Mouse (Mus musculus): ENCODE results near the gene Procr. TPM values are rescaled to one million over a fixed set of nuclear protein-coding genes. Genes with fewer than 3 reads are reported as not detected.

The Procr gene
- total and polyA plus RNA-seq, 2 experiments from 2014 or later, result 4.0 to 9.3 TPM

- Histone ChIP-seq H3K4me3 (ENCODE audit: low read depth, low read length) (no peak overlapping the region), H3K27ac (ENCODE audit: low read depth) (no peak overlapping the region), H3K9me3 (replicated peaks; ENCODE audit: control insufficient read depth, low read length) (no peaks in the 10 kb centered on the region), H3K36me3 (replicated peaks; ENCODE audit: control insufficient read depth, insufficient read depth, low read length) (no peaks in the 10 kb centered on the region), H3K27me3 (ENCODE audit: control insufficient read depth, insufficient read depth, low read length) (no peaks in the 10 kb centered on the region), H3K4me2 (ENCODE audit: low read depth, low read length) (no peak overlapping the region), H3K9ac (replicated peaks; ENCODE audit: low read depth, low read length) (no peak overlapping the region), H3K4me1 (ENCODE audit: control insufficient read depth, insufficient read depth) (no peaks in the 10 kb centered on the region)
- 65% methylated on average over 5 of the region's 5 CpGs for WGBS
- no peak for DNase-seq (ENCODE audit: low spot score)
- ATAC-seq (ENCODE audit: insufficient read depth, low read depth), result no peak
- TF ChIP-seq EP300 (IDR thresholded peaks at IDR 0.05; ENCODE audit: low read depth), result no peak
- TF ChIP-seq CTCF (IDR thresholded peaks at IDR 0.05; ENCODE audit: low read depth), result no peak
These were observed 53.1 kb downstream of the Procr start for GRCm38 (mm10) chr2:155804053-155804452.

Other genes with a start within 250 kb of the Procr start
- 40.5 and 47.9 TPM in 2 replicates for gene Acss2, start 233.2 kb upstream of the Procr start, total RNA-seq (2014; rRNA removed; ENCODE audit: low replicate concordance)
- gene Acss2, start 233.2 kb upstream of the Procr start, polyA plus RNA-seq (2015; fragmentation: Nextera tagmentation; extraction: Ambion mirVana), result 20.1 and 22.2 TPM in 2 replicates
- gene Ggt7, start 232.9 kb upstream of the Procr start, total RNA-seq (2014; rRNA removed; ENCODE audit: low replicate concordance), result 2.9 and 4.7 TPM in 2 replicates
- 0.81 and 0.98 TPM in 2 replicates for gene Ggt7, start 232.9 kb upstream of the Procr start, polyA plus RNA-seq (2015; fragmentation: Nextera tagmentation; extraction: Ambion mirVana)
- gene Gss, start 158.3 kb upstream of the Procr start, total RNA-seq (2014; rRNA removed; ENCODE audit: low replicate concordance), result 32.5 and 52.3 TPM in 2 replicates
- 24.8 and 25.9 TPM in 2 replicates for gene Gss, start 158.3 kb upstream of the Procr start, polyA plus RNA-seq (2015; fragmentation: Nextera tagmentation; extraction: Ambion mirVana)
- 17.2 and 48.4 TPM in 2 replicates for gene Myh7b, start 139.9 kb upstream of the Procr start, total RNA-seq (2014; rRNA removed; ENCODE audit: low replicate concordance)
- 12.2 and 12.5 TPM in 2 replicates for gene Myh7b, start 139.9 kb upstream of the Procr start, polyA plus RNA-seq (2015; fragmentation: Nextera tagmentation; extraction: Ambion mirVana)
- 83.8 and 84.8 TPM in 2 replicates for gene Trpc4ap, start 58.7 kb upstream of the Procr start, total RNA-seq (2014; rRNA removed; ENCODE audit: low replicate concordance)
- 67.0 and 70.5 TPM in 2 replicates for gene Trpc4ap, start 58.7 kb upstream of the Procr start, polyA plus RNA-seq (2015; fragmentation: Nextera tagmentation; extraction: Ambion mirVana)
- gene Edem2, start 21.6 kb upstream of the Procr start, total RNA-seq (2014; rRNA removed; ENCODE audit: low replicate concordance), result 9.7 and 18.4 TPM in 2 replicates
- gene Edem2, start 21.6 kb upstream of the Procr start, polyA plus RNA-seq (2015; fragmentation: Nextera tagmentation; extraction: Ambion mirVana), result 14.8 and 18.1 TPM in 2 replicates
- not detected in 2 replicates for gene Gm17581, start 15.3 kb upstream of the Procr start, total RNA-seq (2014; rRNA removed; ENCODE audit: low replicate concordance)
- gene Gm17581, start 15.3 kb upstream of the Procr start, polyA plus RNA-seq (2015; fragmentation: Nextera tagmentation; extraction: Ambion mirVana), result not detected in 2 replicates
- 0.04 and 0.38 TPM in 2 replicates for gene Mmp24, start 24.2 kb downstream of the Procr start, total RNA-seq (2014; rRNA removed; ENCODE audit: low replicate concordance)
- 0.03 and 0.04 TPM in 2 replicates for gene Mmp24, start 24.2 kb downstream of the Procr start, polyA plus RNA-seq (2015; fragmentation: Nextera tagmentation; extraction: Ambion mirVana)
- 14.1 and 14.7 TPM in 2 replicates for gene BC029722, start 68.3 kb downstream of the Procr start, total RNA-seq (2014; rRNA removed; ENCODE audit: low replicate concordance)
- 20.9 and 21.4 TPM in 2 replicates for gene BC029722, start 68.3 kb downstream of the Procr start, polyA plus RNA-seq (2015; fragmentation: Nextera tagmentation; extraction: Ambion mirVana)
- 96.9 and 101 TPM in 2 replicates for gene Eif6, start 75.8 kb downstream of the Procr start, total RNA-seq (2014; rRNA removed; ENCODE audit: low replicate concordance)
- 96.6 and 102 TPM in 2 replicates for gene Eif6, start 75.8 kb downstream of the Procr start, polyA plus RNA-seq (2015; fragmentation: Nextera tagmentation; extraction: Ambion mirVana)
- gene Fam83c, start 83.7 kb downstream of the Procr start, total RNA-seq (2014; rRNA removed; ENCODE audit: low replicate concordance), result not detected in 2 replicates
- 0.04 TPM in 2 replicates for gene Fam83c, start 83.7 kb downstream of the Procr start, polyA plus RNA-seq (2015; fragmentation: Nextera tagmentation; extraction: Ambion mirVana)
- 85.7 and 167 TPM in 2 replicates for gene Uqcc1, start 179.2 kb downstream of the Procr start, total RNA-seq (2014; rRNA removed; ENCODE audit: low replicate concordance)
- gene Uqcc1, start 179.2 kb downstream of the Procr start, polyA plus RNA-seq (2015; fragmentation: Nextera tagmentation; extraction: Ambion mirVana), result 149 and 167 TPM in 2 replicates
- not detected in 2 replicates for gene Gm15557, start 189.6 kb downstream of the Procr start, total RNA-seq (2014; rRNA removed; ENCODE audit: low replicate concordance)
- not detected in 2 replicates for gene Gm15557, start 189.6 kb downstream of the Procr start, polyA plus RNA-seq (2015; fragmentation: Nextera tagmentation; extraction: Ambion mirVana)
- gene Gdf5, start 194.2 kb downstream of the Procr start, total RNA-seq (2014; rRNA removed; ENCODE audit: low replicate concordance), result 0.84 TPM in 1 of 2 replicates, not detected in the other
- gene Gdf5, start 194.2 kb downstream of the Procr start, polyA plus RNA-seq (2015; fragmentation: Nextera tagmentation; extraction: Ambion mirVana), result 0.10 and 0.22 TPM in 2 replicates
- 3.7 and 9.8 TPM in 2 replicates for gene Cep250, start 205.3 kb downstream of the Procr start, total RNA-seq (2014; rRNA removed; ENCODE audit: low replicate concordance)
- gene Cep250, start 205.3 kb downstream of the Procr start, polyA plus RNA-seq (2015; fragmentation: Nextera tagmentation; extraction: Ambion mirVana), result 3.6 and 4.0 TPM in 2 replicates

Measured in heart, postnatal 0 days (tissue).